Mouse (Mus musculus): ENCODE measurements around the gene Urb2. TPM values are rescaled to one million over a fixed set of nuclear protein-coding genes. Genes with fewer than 3 reads are reported as not detected.

The Urb2 gene
- polyA plus RNA-seq, 1 experiment from 2014 or later = 0.88 TPM

- no peaks in the 10 kb centered on the region for H3K27me3 ChIP-seq (replicated peaks; ENCODE audit: insufficient read depth, low read length)
- no peak overlapping the region for H3K9ac ChIP-seq (replicated peaks; ENCODE audit: low read depth)
- no peaks in the 10 kb centered on the region for H3K9me3 ChIP-seq (ENCODE audit: low read length)
- no peak overlapping the region for H3K27ac ChIP-seq (ENCODE audit: low read length)
- WGBS = 32% methylated on average over 4 of the region's 4 CpGs
- no peak for DNase-seq (ENCODE audit: low spot score)
- H3K4me3 ChIP-seq (ENCODE audit: low read depth, low read length) = 0 out of 2 replicates have a peak overlapping the region, but pooled peaks have one; percentile 71
- peak overlapping the region; percentile 98; the same call in 1 of the 2 replicates for H3K4me2 ChIP-seq (replicated peaks; ENCODE audit: low read depth, low read length)
- no peak for ATAC-seq
- H3K36me3 ChIP-seq (ENCODE audit: insufficient read depth, low read length) = no peaks in the 10 kb centered on the region
- no peaks in the 10 kb centered on the region for H3K4me1 ChIP-seq (ENCODE audit: insufficient read depth, low read depth, low read length)
- TF ChIP-seq CTCF (IDR thresholded peaks at IDR 0.05) (no peak), EP300 (IDR thresholded peaks at IDR 0.05) (no peak)
These were observed 39.6 kb upstream of the Urb2 start for GRCm38 (mm10) chr8:123981674-123982073.

GRCm38 (mm10) chr8:123982291-123982793, 39.0 kb upstream of the Urb2 start:
- Histone ChIP-seq H3K4me3 (ENCODE audit: low read depth, low read length) (peak overlapping the region; percentile 71), H3K27me3 (replicated peaks; ENCODE audit: insufficient read depth, low read length) (no peaks in the 10 kb centered on the region), H3K27ac (ENCODE audit: low read length) (peak overlapping the region; percentile 77), H3K36me3 (ENCODE audit: insufficient read depth, low read length) (no peaks in the 10 kb centered on the region), H3K4me1 (ENCODE audit: insufficient read depth, low read depth, low read length) (no peaks in the 10 kb centered on the region), H3K9ac (replicated peaks; ENCODE audit: low read depth) (peak overlapping the region; percentile 50), H3K9me3 (ENCODE audit: low read length) (no peaks in the 10 kb centered on the region), H3K4me2 (replicated peaks; ENCODE audit: low read depth, low read length) (peak overlapping the region; percentile 98)
- 1% methylated on average over 38 of the region's 48 CpGs for WGBS
- peak; percentile 14 for ATAC-seq
- no peak; the same call in 1 of the 2 replicates for TF ChIP-seq CTCF (IDR thresholded peaks at IDR 0.05)
- no peak for TF ChIP-seq EP300 (IDR thresholded peaks at IDR 0.05)
- DNase-seq (ENCODE audit: low spot score) = peak; percentile 15

- DNase-seq (ENCODE audit: low spot score) = peak; percentile 97
- H3K36me3 ChIP-seq (ENCODE audit: insufficient read depth, low read length) = no peaks in the 10 kb centered on the region
- no peaks in the 10 kb centered on the region for H3K9me3 ChIP-seq (ENCODE audit: low read length)
- H3K4me2 ChIP-seq (replicated peaks; ENCODE audit: low read depth, low read length) = peak within 1 kb of the TSS; percentile 98
- WGBS = 1% methylated on average over 33 of the region's 56 CpGs
- peak within 1 kb of the TSS; percentile 50 for H3K9ac ChIP-seq (replicated peaks; ENCODE audit: low read depth)
- TF ChIP-seq EP300 (IDR thresholded peaks at IDR 0.05) (no peak), CTCF (IDR thresholded peaks at IDR 0.05) (no peak)
- H3K27ac ChIP-seq (ENCODE audit: low read length) = peak within 1 kb of the TSS; percentile 77
- H3K27me3 ChIP-seq (replicated peaks; ENCODE audit: insufficient read depth, low read length) = no peaks in the 10 kb centered on the region
- H3K4me3 ChIP-seq (ENCODE audit: low read depth, low read length) = peak within 1 kb of the TSS; percentile 71
- peak; percentile 98 for ATAC-seq
- no peaks in the 10 kb centered on the region for H3K4me1 ChIP-seq (ENCODE audit: insufficient read depth, low read depth, low read length)
These were observed 38.4 kb upstream of the Urb2 start, which contains the start of gene Abcb10 for GRCm38 (mm10) chr8:123982826-123983400. TSS of gene Abcb10 (minus strand) at chr8:123983122.

- no peak overlapping the region for H3K4me2 ChIP-seq (replicated peaks; ENCODE audit: low read depth, low read length)
- no peak for TF ChIP-seq CTCF (IDR thresholded peaks at IDR 0.05)
- no peak for TF ChIP-seq EP300 (IDR thresholded peaks at IDR 0.05)
- H3K27me3 ChIP-seq (replicated peaks; ENCODE audit: insufficient read depth, low read length) = no peaks in the 10 kb centered on the region
- H3K27ac ChIP-seq (ENCODE audit: low read length) = no peak overlapping the region
- H3K36me3 ChIP-seq (ENCODE audit: insufficient read depth, low read length) = no peaks in the 10 kb centered on the region
- H3K4me1 ChIP-seq (ENCODE audit: insufficient read depth, low read depth, low read length) = no peaks in the 10 kb centered on the region
- ATAC-seq (peak; percentile 21; the same call in 1 of the 2 replicates), DNase-seq (ENCODE audit: low spot score) (peak; percentile 26)
- H3K9ac ChIP-seq (replicated peaks; ENCODE audit: low read depth) = no peak overlapping the region
- WGBS = 34% methylated on average over 6 of the region's 6 CpGs
- no peak overlapping the region for H3K4me3 ChIP-seq (ENCODE audit: low read depth, low read length)
- no peaks in the 10 kb centered on the region for H3K9me3 ChIP-seq (ENCODE audit: low read length)
These were observed 32.7 kb upstream of the Urb2 start for GRCm38 (mm10) chr8:123988605-123989038.

GRCm38 (mm10) chr8:123989128-123989527, 32.2 kb upstream of the Urb2 start:
- no peaks in the 10 kb centered on the region for H3K9me3 ChIP-seq (ENCODE audit: low read length)
- H3K27me3 ChIP-seq (replicated peaks; ENCODE audit: insufficient read depth, low read length) = no peaks in the 10 kb centered on the region
- no peak overlapping the region for H3K4me3 ChIP-seq (ENCODE audit: low read depth, low read length)
- no peak overlapping the region for H3K4me2 ChIP-seq (replicated peaks; ENCODE audit: low read depth, low read length)
- no peaks in the 10 kb centered on the region for H3K4me1 ChIP-seq (ENCODE audit: insufficient read depth, low read depth, low read length)
- H3K9ac ChIP-seq (replicated peaks; ENCODE audit: low read depth) = no peak overlapping the region
- no peaks in the 10 kb centered on the region for H3K36me3 ChIP-seq (ENCODE audit: insufficient read depth, low read length)
- H3K27ac ChIP-seq (ENCODE audit: low read length) = no peak overlapping the region
- 40% methylated on average over 7 of the region's 7 CpGs for WGBS
- DNase-seq (ENCODE audit: low spot score) = no peak
- TF ChIP-seq CTCF (IDR thresholded peaks at IDR 0.05) (no peak), EP300 (IDR thresholded peaks at IDR 0.05) (no peak)
- no peak for ATAC-seq

GRCm38 (mm10) chr8:123990277-123991049, 30.8 kb upstream of the Urb2 start:
- H3K27me3 ChIP-seq (replicated peaks; ENCODE audit: insufficient read depth, low read length) = no peaks in the 10 kb centered on the region
- no peak overlapping the region for H3K4me3 ChIP-seq (ENCODE audit: low read depth, low read length)
- H3K4me1 ChIP-seq (ENCODE audit: insufficient read depth, low read depth, low read length) = no peaks in the 10 kb centered on the region
- no peak overlapping the region for H3K27ac ChIP-seq (ENCODE audit: low read length)
- no peaks in the 10 kb centered on the region for H3K9me3 ChIP-seq (ENCODE audit: low read length)
- no peak overlapping the region for H3K9ac ChIP-seq (replicated peaks; ENCODE audit: low read depth)
- DNase-seq (ENCODE audit: low spot score) (no peak), ATAC-seq (no peak)
- no peak overlapping the region for H3K4me2 ChIP-seq (replicated peaks; ENCODE audit: low read depth, low read length)
- no peak for TF ChIP-seq CTCF (IDR thresholded peaks at IDR 0.05)
- TF ChIP-seq EP300 (IDR thresholded peaks at IDR 0.05) = no peak
- WGBS = 78% methylated on average over 13 of the region's 13 CpGs
- no peaks in the 10 kb centered on the region for H3K36me3 ChIP-seq (ENCODE audit: insufficient read depth, low read length)

Measured in lung, postnatal 0 days (tissue).